Mouse (Mus musculus): ENCODE data around the gene Camk2n1. TPM values are rescaled to one million over a fixed set of nuclear protein-coding genes. Genes with fewer than 3 reads are reported as not detected.

Camk2n1 gene
- total and polyA plus RNA-seq, 3 experiments = 0.10 TPM; not detected in 2

DNA sequence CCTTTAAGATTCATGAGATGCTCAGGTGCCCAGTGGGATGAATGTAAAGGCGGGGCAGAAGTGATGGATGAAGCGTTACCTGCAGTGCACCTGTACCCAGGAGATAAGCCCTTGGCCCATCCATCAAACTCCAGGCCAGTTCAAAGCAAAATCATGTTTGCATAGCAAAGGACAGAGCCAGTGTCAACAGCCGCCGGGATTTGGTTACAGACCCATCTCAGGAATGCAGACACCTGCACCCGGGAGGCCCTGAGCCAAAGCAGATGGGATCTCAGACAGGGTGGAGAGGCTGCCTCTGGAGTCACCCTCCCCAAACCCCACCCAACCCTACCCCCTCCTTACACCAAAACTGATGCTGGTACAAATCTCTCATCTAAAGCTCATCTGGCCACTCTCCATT, 43.1 kb upstream of the Camk2n1 start:
- TF ChIP-seq POLR2AphosphoS5 (IDR thresholded peaks at IDR 0.05; ENCODE audit: borderline replicate concordance, low read depth, low read length) (no peak), ETS1 (IDR thresholded peaks at IDR 0.05; ENCODE audit: low read depth, low read length) (no peak), CHD1 (IDR thresholded peaks at IDR 0.05; ENCODE audit: low read depth, low read length) (no peak), USF2 (IDR thresholded peaks at IDR 0.05; ENCODE audit: borderline replicate concordance in 1 of 2, insufficient read depth in 1 of 2, low read depth in 1 of 2, low read length in 2 of 2) (no peak), ELF1 (IDR thresholded peaks at IDR 0.05; ENCODE audit: low read depth, low read length) (no peak), ZC3H11A (IDR thresholded peaks at IDR 0.05; ENCODE audit: low read depth, low read length) (no peak), MEF2A (IDR thresholded peaks at IDR 0.05; ENCODE audit: extremely low read depth, insufficient replicate concordance, low read depth, low read length, poor library complexity, severe bottlenecking) (no peak), TCF12 (IDR thresholded peaks at IDR 0.05; ENCODE audit: low read depth, low read length) (no peak), KAT2A (conservative IDR thresholded peaks at IDR 0.05; ENCODE audit: low read depth, low read length) (no peak)
- no peak overlapping the region for H3K4me3 ChIP-seq (ENCODE audit: control insufficient read depth in 1 of 2, insufficient read depth in 1 of 2, low read depth in 2 of 2, low read length in 2 of 2)
- no peak overlapping the region for H3K9ac ChIP-seq (ENCODE audit: control insufficient read depth, low read depth, low read length, poor library complexity, severe bottlenecking)
- H3K27me3 ChIP-seq (ENCODE audit: control insufficient read depth in 1 of 2, insufficient read depth in 2 of 2, low read length in 2 of 2) = no peaks in the 10 kb centered on the region
- no peaks in the 10 kb centered on the region for H3K79me2 ChIP-seq (ENCODE audit: control insufficient read depth, insufficient read depth, low read length, poor library complexity)
- H3K9me3 ChIP-seq (replicated peaks; ENCODE audit: insufficient read depth, low read length) = no peaks in the 10 kb centered on the region
- no peak overlapping the region for H3K27ac ChIP-seq (ENCODE audit: control insufficient read depth, low read depth, low read length)
- H3K4me1 ChIP-seq (ENCODE audit: control insufficient read depth in 1 of 2, insufficient read depth in 2 of 2, low read length in 2 of 2) = no peaks in the 10 kb centered on the region
- H3K36me3 ChIP-seq (ENCODE audit: control insufficient read depth in 1 of 2, insufficient read depth in 2 of 2, low read length in 2 of 2) = no peaks in the 10 kb centered on the region
- no peak for DNase-seq (ENCODE audit: low read depth, low spot score)

- H3K9ac ChIP-seq (ENCODE audit: control insufficient read depth, low read depth, low read length, poor library complexity, severe bottlenecking) = no peak overlapping the region
- H3K27ac ChIP-seq (ENCODE audit: control insufficient read depth, low read depth, low read length) = no peak overlapping the region
- no peaks in the 10 kb centered on the region for H3K9me3 ChIP-seq (replicated peaks; ENCODE audit: insufficient read depth, low read length)
- no peak for DNase-seq (ENCODE audit: low read depth, low spot score)
- H3K4me1 ChIP-seq (ENCODE audit: control insufficient read depth in 1 of 2, insufficient read depth in 2 of 2, low read length in 2 of 2) = no peaks in the 10 kb centered on the region
- H3K27me3 ChIP-seq (ENCODE audit: control insufficient read depth in 1 of 2, insufficient read depth in 2 of 2, low read length in 2 of 2) = no peaks in the 10 kb centered on the region
- H3K79me2 ChIP-seq (ENCODE audit: control insufficient read depth, insufficient read depth, low read length, poor library complexity) = no peaks in the 10 kb centered on the region
- H3K36me3 ChIP-seq (ENCODE audit: control insufficient read depth in 1 of 2, insufficient read depth in 2 of 2, low read length in 2 of 2) = no peaks in the 10 kb centered on the region
- no peak for TF ChIP-seq MEF2A (IDR thresholded peaks at IDR 0.05; ENCODE audit: extremely low read depth, insufficient replicate concordance, low read depth, low read length, poor library complexity, severe bottlenecking)
- TF ChIP-seq USF1 (IDR thresholded peaks at IDR 0.05; ENCODE audit: low read depth, low read length) = no peak
- TF ChIP-seq EP300 (IDR thresholded peaks at IDR 0.05; ENCODE audit: low read depth in 1 of 2, low read length in 2 of 2) = no peak
- TF ChIP-seq RCOR1 (IDR thresholded peaks at IDR 0.05; ENCODE audit: low read depth, low read length) = no peak
- no peak for TF ChIP-seq SMC3 (IDR thresholded peaks at IDR 0.05; ENCODE audit: low read depth, low read length)
- no peak for TF ChIP-seq ZC3H11A (IDR thresholded peaks at IDR 0.05; ENCODE audit: low read depth, low read length)
- no peak for TF ChIP-seq MYC (IDR thresholded peaks at IDR 0.05; ENCODE audit: low read depth, low read length)
- no peak for TF ChIP-seq USF2 (IDR thresholded peaks at IDR 0.05; ENCODE audit: borderline replicate concordance in 1 of 2, insufficient read depth in 1 of 2, low read depth in 1 of 2, low read length in 2 of 2)
- no peak for TF ChIP-seq TBP (IDR thresholded peaks at IDR 0.05; ENCODE audit: low read depth, low read length)
- TF ChIP-seq E2F4 (IDR thresholded peaks at IDR 0.05; ENCODE audit: borderline replicate concordance, low read depth, low read length) = no peak
- TF ChIP-seq BHLHE40 (IDR thresholded peaks at IDR 0.05; ENCODE audit: borderline replicate concordance, low read depth, low read length) = no peak
- no peak for TF ChIP-seq TAL1 (IDR thresholded peaks at IDR 0.05; ENCODE audit: low read length)
- TF ChIP-seq CHD2 (IDR thresholded peaks at IDR 0.05; ENCODE audit: low read length) = no peak
- no peak for TF ChIP-seq TCF12 (IDR thresholded peaks at IDR 0.05; ENCODE audit: low read depth, low read length)
- TF ChIP-seq POLR2A (IDR thresholded peaks at IDR 0.05; ENCODE audit: control insufficient read depth in 1 of 2, insufficient read depth in 1 of 2, low read depth in 1 of 2, low read length in 2 of 2, poor library complexity in 1 of 2) = no peak
- no peak for TF ChIP-seq MAX (IDR thresholded peaks at IDR 0.05; ENCODE audit: low read length)
- no peak for TF ChIP-seq ZNF384 (IDR thresholded peaks at IDR 0.05; ENCODE audit: low read depth, low read length)
- H3K4me3 ChIP-seq (ENCODE audit: control insufficient read depth in 1 of 2, insufficient read depth in 1 of 2, low read depth in 2 of 2, low read length in 2 of 2) = no peak overlapping the region
These were observed 42.5 kb upstream of the Camk2n1 start for GRCm38 (mm10) chr4:138411504-138412121.
